Mouse (Mus musculus) liver, embryonic 12.5 days (tissue): Measurements from ENCODE around the gene St8sia1. TPM values are rescaled to one million over a fixed set of nuclear protein-coding genes. Genes with fewer than 3 reads are reported as not detected.

Experiments
- ATAC-seq: fragments of 200-750 bp; cut with Nextera tagmentation; 2 replicates; pipeline ENCODE4 v1.8.0; 2017; ENCODE audit warnings: moderate number of reproducible peaks, mild to moderate bottlenecking, moderate library complexity
- H3K27ac ChIP-seq: fragments of 300-500 bp; sonication (generic); 2 replicates; pipeline ENCODE4 v1.5.1; 2016; ENCODE audit warnings: mild to moderate bottlenecking
- H3K27me3 ChIP-seq: fragments of 300-500 bp; sonication (generic); replicated peaks from 2 replicates; pipeline ENCODE4 v1.6.1; 2016; ENCODE audit warnings: mild to moderate bottlenecking, moderate library complexity
- H3K36me3 ChIP-seq: fragments of 300-500 bp; sonication (generic); 2 replicates; pipeline ENCODE4 v1.6.1; 2016; ENCODE audit warnings: mild to moderate bottlenecking, moderate library complexity
- H3K4me1 ChIP-seq: fragments of 300-500 bp; sonication (generic); 2 replicates; pipeline ENCODE4 v1.6.1; 2016
- H3K4me2 ChIP-seq: fragments of 300-500 bp; sonication (generic); 2 replicates; pipeline ENCODE4 v1.6.1; 2016; ENCODE audit warnings: mild to moderate bottlenecking, moderate library complexity
- H3K4me3 ChIP-seq: fragments of 300-500 bp; sonication (generic); 2 replicates; pipeline ENCODE4 v1.5.1; 2016; ENCODE audit warnings: mild to moderate bottlenecking, moderate library complexity
- H3K9ac ChIP-seq: fragments of 300-500 bp; sonication (generic); 2 replicates; pipeline ENCODE4 v1.6.1; 2016; ENCODE audit warnings: mild to moderate bottlenecking, moderate library complexity
- H3K9me3 ChIP-seq: fragments of 300-500 bp; sonication (generic); replicated peaks from 2 replicates; pipeline ENCODE4 v1.6.1; 2016; ENCODE audit warnings: mild to moderate bottlenecking, moderate library complexity
- WGBS: fragments of 180-500 bp; shearing (Covaris S2); methylation state at CpG from one replicate; pipeline ENCODE4 v1.1.7; 2016; ENCODE audit not compliant: insufficient replicate concordance; 5-methylcytosine and 5-hydroxymethylcytosine counted together
- polyA plus RNA-seq: library from polyadenylated mRNA; unstranded; fragments of >200 nt; fragmentation: Nextera tagmentation; extraction: Ambion mirVana; gene quantifications from 2 replicates; pipeline ENCODE4 v1.2.1, GENCODE M21; 2016

St8sia1 gene
- polyA plus RNA-seq, 1 experiment from 2014 or later, result 0.67 TPM

GRCm38 (mm10) chr6:142802617-142803525, 161.4 kb downstream of the St8sia1 start:
- Histone ChIP-seq H3K27ac (no peak overlapping the region), H3K4me1 (peaks cover 40% of the 10 kb centered on the region), H3K27me3 (no peaks in the 10 kb centered on the region), H3K9me3 (no peaks in the 10 kb centered on the region), H3K4me2 (no peak overlapping the region), H3K4me3 (no peak overlapping the region), H3K36me3 (no peaks in the 10 kb centered on the region), H3K9ac (no peak overlapping the region)
- WGBS, result 56% methylated on average over 11 of the region's 11 CpGs
- ATAC-seq, result no peak

GRCm38 (mm10) chr6:142801687-142802086, 162.6 kb downstream of the St8sia1 start:
- H3K9me3 ChIP-seq, result no peaks in the 10 kb centered on the region

DNA sequence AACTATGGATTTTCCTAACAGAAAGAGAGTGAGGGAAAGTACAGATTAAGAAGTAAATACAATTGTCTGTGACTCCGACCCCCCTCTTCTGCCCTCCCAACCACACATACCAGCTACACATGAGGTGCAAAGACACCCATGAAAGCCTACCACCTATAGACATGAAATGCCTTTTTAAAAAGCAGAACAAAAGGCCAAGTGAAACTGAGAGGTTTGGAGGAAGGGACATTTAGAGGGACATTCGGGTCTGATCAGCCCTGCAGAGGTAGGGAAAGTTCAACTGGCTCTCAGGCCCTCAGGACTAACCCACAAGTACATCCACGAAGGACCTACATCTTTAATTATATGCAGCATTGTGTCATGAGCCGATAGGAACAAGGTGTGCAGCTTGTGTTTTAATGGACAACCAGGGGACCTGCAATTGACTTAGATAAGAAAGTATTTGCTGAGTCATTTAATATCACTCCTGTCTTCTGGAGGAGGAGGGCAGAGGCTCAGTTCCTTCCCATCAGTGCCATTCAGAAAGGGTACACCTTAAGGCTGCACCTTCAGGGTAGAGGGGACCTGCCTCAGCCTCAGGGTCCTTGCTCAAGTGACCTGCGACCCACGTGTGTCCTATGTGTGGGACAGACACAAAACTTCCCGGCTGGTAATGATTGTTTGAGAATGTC, 164.4 kb downstream of the St8sia1 start:
- no peak overlapping the region for H3K4me2 ChIP-seq
- no peak overlapping the region for H3K27ac ChIP-seq
- H3K4me3 ChIP-seq, result no peak overlapping the region
- H3K9me3 ChIP-seq, result no peaks in the 10 kb centered on the region
- WGBS, result 40% methylated on average over 7 of the region's 7 CpGs
- no peak overlapping the region for H3K9ac ChIP-seq
- H3K36me3 ChIP-seq, result no peaks in the 10 kb centered on the region
- no peaks in the 10 kb centered on the region for H3K27me3 ChIP-seq
- H3K4me1 ChIP-seq, result peaks cover 35% of the 10 kb centered on the region
- ATAC-seq, result peak; percentile 55; the same call in 1 of the 2 replicates

More at GRCm38 (mm10) chr6:142801687-142802086, 162.6 kb downstream of the St8sia1 start:
- no peak for ATAC-seq
- no peaks in the 10 kb centered on the region for H3K27me3 ChIP-seq
- 77% methylated on average over 5 of the region's 5 CpGs for WGBS
- no peak overlapping the region for H3K4me2 ChIP-seq
- no peak overlapping the region for H3K27ac ChIP-seq
- H3K9ac ChIP-seq, result no peak overlapping the region
- H3K4me3 ChIP-seq, result no peak overlapping the region
- no peaks in the 10 kb centered on the region for H3K36me3 ChIP-seq
- H3K4me1 ChIP-seq, result peaks cover 37% of the 10 kb centered on the region

DNA sequence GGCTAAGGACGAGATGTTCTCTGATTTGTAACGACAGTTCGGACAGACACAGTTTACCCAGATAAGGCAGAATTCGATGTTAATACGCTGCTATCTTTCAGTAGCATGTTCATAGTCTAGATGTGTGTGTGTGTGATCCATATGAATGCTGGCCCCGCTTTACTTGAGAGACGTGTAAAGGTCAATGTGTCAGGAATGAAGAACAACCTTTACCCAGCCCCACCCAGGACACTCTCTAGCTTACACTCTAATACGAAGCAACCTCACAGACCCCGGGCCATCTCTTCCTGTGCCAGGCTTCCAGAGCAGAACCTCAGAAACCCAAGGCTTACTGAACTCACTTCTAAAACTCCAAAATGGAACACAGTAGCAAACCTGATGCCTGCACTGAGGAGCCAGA, 165.4 kb downstream of the St8sia1 start:
- Histone ChIP-seq H3K4me2 (no peak overlapping the region), H3K27ac (no peak overlapping the region), H3K4me1 (peaks cover 35% of the 10 kb centered on the region), H3K9me3 (no peaks in the 10 kb centered on the region), H3K36me3 (no peaks in the 10 kb centered on the region), H3K9ac (no peak overlapping the region), H3K27me3 (no peaks in the 10 kb centered on the region), H3K4me3 (no peak overlapping the region)
- no peak for ATAC-seq
- 50% methylated on average over 9 of the region's 9 CpGs for WGBS

DNA sequence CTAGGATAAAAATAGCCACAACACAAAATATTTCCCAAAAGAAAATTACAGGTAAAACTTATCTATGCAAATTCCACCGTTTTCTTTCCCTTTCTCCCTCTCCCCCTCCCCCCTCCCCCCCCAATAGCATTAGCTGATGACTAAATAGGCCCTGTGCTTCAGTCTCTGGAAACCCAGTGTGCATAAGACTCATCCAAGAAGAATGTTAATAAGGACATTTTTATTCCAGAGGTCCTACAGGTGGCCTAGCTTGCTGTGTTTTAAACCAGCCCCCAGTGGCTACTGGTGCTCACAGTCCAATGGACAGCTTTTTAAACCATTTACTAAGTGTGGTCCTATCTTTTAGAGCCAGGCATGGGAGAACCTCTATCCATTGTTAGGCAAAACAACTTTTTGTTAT, 166.3 kb downstream of the St8sia1 start:
- no peaks in the 10 kb centered on the region for H3K36me3 ChIP-seq

DNA sequence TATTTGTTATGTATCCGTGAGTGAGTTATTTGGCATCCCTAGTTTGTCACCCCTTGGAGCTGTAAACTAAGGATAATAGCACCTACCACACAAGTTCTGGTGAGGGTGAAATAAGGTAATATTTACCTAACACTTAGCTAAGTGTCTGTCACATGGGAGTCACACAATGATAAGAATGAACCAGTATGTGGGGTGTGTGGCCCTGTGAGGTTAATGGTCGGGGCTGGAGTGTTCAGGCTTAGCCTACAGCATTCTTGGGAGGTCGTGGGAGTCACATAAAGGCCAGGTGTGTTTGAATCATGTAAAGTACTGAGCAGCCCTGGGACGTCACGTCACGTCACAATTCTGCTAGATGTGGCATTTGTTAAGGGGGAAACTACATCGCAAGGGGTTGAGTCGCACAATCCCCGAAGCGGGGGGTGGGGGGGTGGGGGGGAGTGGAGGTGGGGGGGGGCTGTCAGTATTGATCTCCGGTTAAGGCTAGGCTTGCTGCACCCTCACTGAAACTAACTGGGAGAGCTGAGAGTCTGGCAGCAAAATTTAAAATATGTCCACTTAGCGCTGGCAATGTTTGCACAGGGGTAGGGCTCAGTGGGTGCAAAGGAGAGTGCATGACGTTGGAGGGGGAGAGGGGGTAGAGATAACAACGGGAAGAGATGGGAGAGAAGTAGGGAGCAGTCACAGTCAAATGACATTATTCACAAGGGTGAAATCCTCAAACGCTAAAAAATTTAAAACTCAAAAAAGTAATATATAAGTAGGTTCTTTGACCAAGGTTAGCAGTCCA, 168.4 kb downstream of the St8sia1 start:
- H3K4me2 ChIP-seq, result no peak overlapping the region
- no peaks in the 10 kb centered on the region for H3K9me3 ChIP-seq
- H3K4me1 ChIP-seq, result peaks cover 24% of the 10 kb centered on the region
- no peaks in the 10 kb centered on the region for H3K36me3 ChIP-seq
- no peak for ATAC-seq
- 65% methylated on average over 15 of the region's 15 CpGs for WGBS
- H3K4me3 ChIP-seq, result no peak overlapping the region
- H3K9ac ChIP-seq, result no peak overlapping the region
- H3K27ac ChIP-seq, result no peak overlapping the region
- H3K27me3 ChIP-seq, result no peaks in the 10 kb centered on the region

More for the DNA sequence above, 166.3 kb downstream of the St8sia1 start:
- H3K4me3 ChIP-seq, result no peak overlapping the region
- H3K4me2 ChIP-seq, result no peak overlapping the region
- ATAC-seq, result no peak
- no peak overlapping the region for H3K27ac ChIP-seq
- no peaks in the 10 kb centered on the region for H3K9me3 ChIP-seq
- H3K9ac ChIP-seq, result no peak overlapping the region
- WGBS, result 55% methylated on average over 1 of the region's 1 CpGs
- H3K4me1 ChIP-seq, result peaks cover 35% of the 10 kb centered on the region
- H3K27me3 ChIP-seq, result no peaks in the 10 kb centered on the region

- H3K4me1 ChIP-seq, result peaks cover 20% of the 10 kb centered on the region
- no peak overlapping the region for H3K27ac ChIP-seq
- no peak for ATAC-seq
- no peaks in the 10 kb centered on the region for H3K36me3 ChIP-seq
- 81% methylated on average over 9 of the region's 9 CpGs for WGBS
- no peaks in the 10 kb centered on the region for H3K9me3 ChIP-seq
- H3K4me2 ChIP-seq, result no peak overlapping the region
- H3K27me3 ChIP-seq, result no peaks in the 10 kb centered on the region
- H3K9ac ChIP-seq, result no peak overlapping the region
- no peak overlapping the region for H3K4me3 ChIP-seq
Measured at GRCm38 (mm10) chr6:142795087-142795486, 169.2 kb downstream of the St8sia1 start.

DNA sequence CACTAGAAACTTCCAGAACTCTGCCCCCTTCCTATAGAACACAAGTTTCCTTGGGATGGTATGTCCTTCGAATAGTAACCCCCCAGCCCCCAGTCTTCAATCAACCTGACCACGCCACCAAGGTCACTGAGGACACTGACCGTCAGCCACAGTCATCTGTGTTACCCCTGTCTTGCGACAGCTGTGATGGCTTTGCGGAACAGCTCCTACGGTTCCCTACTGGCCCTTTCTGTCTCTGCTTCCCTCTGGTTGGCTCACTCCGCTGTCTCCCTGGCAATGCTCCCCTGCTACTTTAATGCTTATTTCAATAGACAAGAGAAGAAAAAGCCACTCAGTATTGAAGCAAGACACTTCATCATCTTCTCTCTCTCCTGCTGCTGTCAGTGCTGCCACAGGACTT, 170.8 kb downstream of the St8sia1 start:
- no peaks in the 10 kb centered on the region for H3K9me3 ChIP-seq

DNA sequence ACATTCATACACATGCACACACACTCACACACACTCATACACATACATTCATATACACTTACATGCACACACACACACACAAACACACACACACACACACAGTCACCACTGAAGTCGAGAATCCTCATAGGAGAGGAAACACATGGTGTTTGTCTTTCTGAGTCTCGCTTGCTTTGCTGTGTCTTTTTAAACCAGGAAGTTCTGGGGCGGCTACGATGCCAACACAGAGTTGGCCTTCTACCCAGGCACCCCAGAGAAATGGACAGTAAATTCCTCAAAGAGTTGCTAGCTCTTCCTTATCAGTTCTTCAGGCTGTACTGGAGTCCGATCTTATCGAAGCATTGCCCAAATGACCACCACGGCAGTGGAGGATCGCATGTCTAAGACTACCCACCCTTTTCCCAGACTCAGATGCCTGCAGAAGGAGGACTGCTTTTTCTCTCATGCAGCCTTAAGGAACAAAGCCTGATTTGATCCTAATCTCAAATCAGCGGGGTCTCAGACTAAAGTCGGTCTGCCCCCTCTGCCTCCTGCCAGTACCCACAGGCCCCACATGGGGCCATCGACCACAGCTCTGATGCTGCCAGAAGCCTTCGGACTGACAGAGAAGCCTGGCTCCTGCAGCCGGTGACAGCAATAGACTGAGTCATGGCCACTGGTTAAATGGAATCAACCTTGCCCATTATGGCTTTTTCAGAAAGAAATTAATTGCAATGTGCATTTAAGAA, 171.8 kb downstream of the St8sia1 start:
- Histone ChIP-seq H3K27ac (no peak overlapping the region), H3K4me1 (0 out of 2 replicates have a peak, but pooled peaks cover 6% of the 10 kb centered on the region), H3K9me3 (no peaks in the 10 kb centered on the region), H3K4me2 (no peak overlapping the region), H3K27me3 (no peaks in the 10 kb centered on the region), H3K9ac (no peak overlapping the region), H3K36me3 (no peaks in the 10 kb centered on the region), H3K4me3 (no peak overlapping the region)
- WGBS, result 26% methylated on average over 13 of the region's 13 CpGs
- ATAC-seq, result no peak

More for the DNA sequence above, 170.8 kb downstream of the St8sia1 start:
- H3K4me2 ChIP-seq, result no peak overlapping the region
- no peak overlapping the region for H3K4me3 ChIP-seq
- no peak overlapping the region for H3K9ac ChIP-seq
- WGBS, result 64% methylated on average over 7 of the region's 7 CpGs
- no peaks in the 10 kb centered on the region for H3K27me3 ChIP-seq
- ATAC-seq, result no peak
- no peak overlapping the region for H3K27ac ChIP-seq
- no peaks in the 10 kb centered on the region for H3K36me3 ChIP-seq
- H3K4me1 ChIP-seq, result peaks cover 6% of the 10 kb centered on the region; the same call in 1 of the 2 replicates

GRCm38 (mm10) chr6:142789736-142790135, 174.5 kb downstream of the St8sia1 start:
- Histone ChIP-seq H3K4me3 (no peak overlapping the region), H3K4me1 (no peaks in the 10 kb centered on the region), H3K4me2 (no peak overlapping the region), H3K9me3 (no peaks in the 10 kb centered on the region), H3K9ac (no peak overlapping the region), H3K27me3 (no peaks in the 10 kb centered on the region), H3K36me3 (no peaks in the 10 kb centered on the region), H3K27ac (no peak overlapping the region)
- 78% methylated on average over 10 of the region's 10 CpGs for WGBS
- no peak for ATAC-seq
